Mouse (Mus musculus) CH12.LX (cell line): ENCODE measurements at regions not wholly inside any gene's neighbourhood (a gene's known extent, or its start where the extent isn't known, plus 50 kb on each side); places are given as distances from the start of the nearest gene placed in this dataset.

Source experiments
- DNase-seq: peaks from one replicate; pipeline ENCODE4 v3.0.0-alpha.2; 2013; ENCODE audit errors: extremely low read depth
- H3K27ac ChIP-seq: 2 replicates; pipeline ENCODE4 v1.5.1; 2012; ENCODE audit warnings: low read depth, mild to moderate bottlenecking, control low read depth, moderate library complexity; ENCODE audit not compliant: insufficient read depth
- H3K27me3 ChIP-seq: replicated peaks from 2 replicates; pipeline ENCODE3; 2012; ENCODE audit warnings: inconsistent platforms
- H3K36me3 ChIP-seq, 2 experiments: replicated peaks in 1 of 2; 2 replicates each; pipeline versions ENCODE3 to v1.6.1; 2012; ENCODE audit warnings: inconsistent platforms in 1 of 2, low read length in 1 of 2, mild to moderate bottlenecking in 1 of 2, mixed read lengths in 1 of 2, moderate library complexity in 1 of 2; ENCODE audit not compliant: control insufficient read depth in 1 of 2, insufficient read depth in 1 of 2
- H3K4me1 ChIP-seq, 2 experiments: 2 replicates each; pipeline ENCODE4 v1.6.1; 2012; ENCODE audit warnings: inconsistent platforms in 1 of 2, moderate library complexity in 1 of 2; ENCODE audit not compliant: insufficient read depth in 2 of 2, control insufficient read depth in 1 of 2
- H3K4me2 ChIP-seq: 2 replicates; pipeline ENCODE4 v1.6.1; 2012; ENCODE audit warnings: low read depth, mild to moderate bottlenecking, control low read depth; ENCODE audit not compliant: poor library complexity, insufficient read depth, severe bottlenecking
- H3K4me3 ChIP-seq, 3 experiments: fragments of 150-350 bp in 1 of 3; sonication (generic) in 1 of 3; replicated peaks in 1 of 3; 2 replicates each; pipeline versions ENCODE3 to v1.5.1; 2011 to 2012; ENCODE audit warnings: low read depth in 2 of 3, low read length in 2 of 3, mild to moderate bottlenecking in 2 of 3, moderate library complexity in 2 of 3, control low read depth in 1 of 3, improper control_type of control experiment in 1 of 3, inconsistent platforms in 1 of 3, mixed read lengths in 1 of 3; ENCODE audit not compliant: poor library complexity in 1 of 3
- H3K79me2 ChIP-seq: replicated peaks from 2 replicates; pipeline ENCODE4 v1.6.1; 2012; ENCODE audit warnings: mild to moderate bottlenecking, moderate library complexity; ENCODE audit not compliant: control insufficient read depth, poor library complexity, insufficient read depth, severe bottlenecking; ENCODE audit errors: extremely low read depth
- H3K9ac ChIP-seq: 2 replicates; pipeline ENCODE4 v1.6.1; 2012; ENCODE audit warnings: low read depth, mild to moderate bottlenecking, control low read depth, moderate library complexity; ENCODE audit not compliant: insufficient read depth
- H3K9me3 ChIP-seq: replicated peaks from 2 replicates; pipeline ENCODE3; 2012; ENCODE audit warnings: low read length, inconsistent platforms, mixed read lengths
- BHLHE40 ChIP-seq: IDR thresholded peaks from 2 replicates; pipeline ENCODE4 v1.6.1; 2011; ENCODE audit warnings: mild to moderate bottlenecking, low read depth, low read length, improper control_type of control experiment
- CHD1 ChIP-seq: IDR thresholded peaks from 2 replicates; pipeline ENCODE4 v1.6.1; 2012; ENCODE audit warnings: low read depth, low read length, improper control_type of control experiment, inconsistent platforms
- CHD2 ChIP-seq: IDR thresholded peaks from 2 replicates; pipeline ENCODE4 v1.6.1; 2011; ENCODE audit warnings: low read length, improper control_type of control experiment
- E2F4 ChIP-seq: IDR thresholded peaks from 2 replicates; pipeline ENCODE4 v1.6.1; 2011; ENCODE audit warnings: low read depth, low read length, improper control_type of control experiment; ENCODE audit not compliant: insufficient replicate concordance
- ELF1 ChIP-seq: IDR thresholded peaks from 2 replicates; pipeline ENCODE4 v1.6.1; 2014; ENCODE audit warnings: low read depth, mild to moderate bottlenecking, inconsistent platforms, low read length, improper control_type of control experiment
- EP300 ChIP-seq: IDR thresholded peaks from 2 replicates; pipeline ENCODE4 v1.6.1; 2011; ENCODE audit warnings: low read length, improper control_type of control experiment
- GABPA ChIP-seq: IDR thresholded peaks from 2 replicates; pipeline ENCODE4 v1.6.1; 2012; ENCODE audit warnings: low read depth, low read length, improper control_type of control experiment, inconsistent platforms; ENCODE audit not compliant: insufficient replicate concordance
- IRF4 ChIP-seq: IDR thresholded peaks from 2 replicates; pipeline ENCODE4 v1.6.1; 2014; ENCODE audit warnings: low read depth, mild to moderate bottlenecking, inconsistent platforms, low read length, improper control_type of control experiment
- MAFK ChIP-seq: IDR thresholded peaks from 2 replicates; pipeline ENCODE4 v1.6.1; 2011; ENCODE audit warnings: low read length, improper control_type of control experiment; ENCODE audit not compliant: insufficient replicate concordance
- MAX ChIP-seq: IDR thresholded peaks from 2 replicates; pipeline ENCODE4 v1.6.1; 2011; ENCODE audit warnings: low read length, improper control_type of control experiment
- MAZ ChIP-seq: IDR thresholded peaks from 2 replicates; pipeline ENCODE4 v1.6.1; 2012; ENCODE audit warnings: low read depth, mild to moderate bottlenecking, inconsistent platforms, low read length, improper control_type of control experiment, moderate library complexity
- NELFE ChIP-seq: IDR thresholded peaks from 2 replicates; pipeline ENCODE4 v1.6.1; 2011; ENCODE audit warnings: low read depth, low read length, improper control_type of control experiment
- NRF1 ChIP-seq: IDR thresholded peaks from 2 replicates; pipeline ENCODE4 v1.6.1; 2014; ENCODE audit warnings: low read depth, mild to moderate bottlenecking, inconsistent platforms, low read length, improper control_type of control experiment, moderate library complexity
- PAX5 ChIP-seq: IDR thresholded peaks from 2 replicates; pipeline ENCODE4 v1.6.1; 2012; ENCODE audit warnings: low read length, inconsistent platforms, mixed read lengths
- POLR2AphosphoS2 ChIP-seq: IDR thresholded peaks from 2 replicates; pipeline ENCODE4 v1.6.1; 2011; ENCODE audit warnings: low read depth, low read length, improper control_type of control experiment
- SIN3A ChIP-seq: IDR thresholded peaks from 2 replicates; pipeline ENCODE4 v1.6.1; 2012; ENCODE audit warnings: low read length, improper control_type of control experiment, inconsistent platforms
- TBP ChIP-seq: conservative IDR thresholded peaks from 2 replicates; pipeline ENCODE4 v1.6.1; 2011; ENCODE audit warnings: low read depth, low read length, improper control_type of control experiment
- TCF12 ChIP-seq: IDR thresholded peaks from 2 replicates; pipeline ENCODE4 v1.6.1; 2014; ENCODE audit warnings: low read depth, mild to moderate bottlenecking, inconsistent platforms, low read length, improper control_type of control experiment
- USF1 ChIP-seq: IDR thresholded peaks from 2 replicates; pipeline ENCODE4 v1.6.1; 2014; ENCODE audit warnings: low read depth, mild to moderate bottlenecking, inconsistent platforms, low read length, improper control_type of control experiment
- ZMIZ1 ChIP-seq: IDR thresholded peaks from 2 replicates; pipeline ENCODE4 v1.6.1; 2012; ENCODE audit warnings: low read depth, mild to moderate bottlenecking, inconsistent platforms, low read length, improper control_type of control experiment
- ZNF384 ChIP-seq: IDR thresholded peaks from 2 replicates; pipeline ENCODE4 v1.6.1; 2012; ENCODE audit warnings: low read depth, low read length, improper control_type of control experiment, inconsistent platforms
- dilution Hi-C: fragments of 300-500 bp; cut with MboI; formaldehyde crosslinking; loops from 2 replicates; pipeline ENCODE4 v1.14.3; 2020; ENCODE audit warnings: low sequenced_read_pairs; ENCODE audit not compliant: extremely low pct_unique_long_range_greater_than_20kb, extremely low pct_ligation_motif_present
- in situ Hi-C: fragments of 300-500 bp; cut with MboI; formaldehyde crosslinking; loops from 3 replicates; pipeline ENCODE4 v1.14.3; 2019; ENCODE audit warnings: low sequenced_read_pairs, low pct_ligation_motif_present, low pct_unique_long_range_greater_than_20kb, mixed read lengths

- Histone ChIP-seq H3K4me3 (no peak overlapping the region), H3K79me2 (no peaks in the 10 kb centered on the region), H3K9ac (no peak overlapping the region), H3K9me3 (peaks cover 13% of the 10 kb centered on the region)
- no peak for TF ChIP-seq ZMIZ1
- no peak for TF ChIP-seq BHLHE40
- TF ChIP-seq GABPA, result no peak
- TF ChIP-seq E2F4, result no peak
- no peak for TF ChIP-seq EP300
- TF ChIP-seq MAZ, result no peak
- no peak for TF ChIP-seq TBP
- TF ChIP-seq SIN3A, result no peak
- TF ChIP-seq CHD2, result no peak
- no peak for TF ChIP-seq MAFK
- TF ChIP-seq, all 38 proteins: peak for 0
- H3K36me3 ChIP-seq, result no peaks in the 10 kb centered on the region
- H3K27me3 ChIP-seq, result no peaks in the 10 kb centered on the region
- H3K4me2 ChIP-seq, result no peak overlapping the region
- peaks cover 0 to 8% of the 10 kb centered on the region in 2 experiments; a peak in 2 of 4 replicates for H3K4me1 ChIP-seq
- no peak overlapping the region for H3K27ac ChIP-seq
- in situ Hi-C loops, result no loop called here
- DNase-seq, result no peak
- dilution Hi-C loops, result no loop called here
These were observed 63.1 kb upstream of the S1pr3 start for GRCm38 (mm10) chr13:51345321-51345720.

- dilution Hi-C loops, result no loop called here
- no peak overlapping the region for H3K27ac ChIP-seq
- peaks cover 12% of the 10 kb centered on the region for H3K9me3 ChIP-seq
- in situ Hi-C loops, result no loop called here
- no peak for DNase-seq
- no peak overlapping the region for H3K9ac ChIP-seq
- TF ChIP-seq ELF1 (no peak), PAX5 (no peak), POLR2AphosphoS2 (no peak), SIN3A (no peak), TCF12 (no peak), CHD1 (no peak), MAZ (no peak), ZNF384 (no peak), MAX (no peak), ZMIZ1 (no peak), NRF1 (no peak), IRF4 (no peak), NELFE (no peak), USF1 (no peak), CHD2 (no peak), E2F4 (no peak)
- TF ChIP-seq, all 38 proteins: peak for 0
- no peaks in the 10 kb centered on the region for H3K79me2 ChIP-seq
- H3K4me1 ChIP-seq, result peaks cover 0 to 8% of the 10 kb centered on the region in 2 experiments; a peak in 2 of 4 replicates
- no peak overlapping the region for H3K4me2 ChIP-seq
- H3K27me3 ChIP-seq, result no peaks in the 10 kb centered on the region
- no peak overlapping the region for H3K4me3 ChIP-seq
- no peaks in the 10 kb centered on the region for H3K36me3 ChIP-seq
These were observed 62.4 kb upstream of the S1pr3 start for GRCm38 (mm10) chr13:51345839-51346550.
